Mouse (Mus musculus): ENCODE results near the gene Slco3a1.

Gene Slco3a1

GRCm38 (mm10) chr7:74340419-74340954, 214.1 kb downstream of the Slco3a1 start:
- DNase-seq, result no peak

- no peak for DNase-seq
These were observed 216.7 kb downstream of the Slco3a1 start for GRCm38 (mm10) chr7:74337677-74338420.

DNA sequence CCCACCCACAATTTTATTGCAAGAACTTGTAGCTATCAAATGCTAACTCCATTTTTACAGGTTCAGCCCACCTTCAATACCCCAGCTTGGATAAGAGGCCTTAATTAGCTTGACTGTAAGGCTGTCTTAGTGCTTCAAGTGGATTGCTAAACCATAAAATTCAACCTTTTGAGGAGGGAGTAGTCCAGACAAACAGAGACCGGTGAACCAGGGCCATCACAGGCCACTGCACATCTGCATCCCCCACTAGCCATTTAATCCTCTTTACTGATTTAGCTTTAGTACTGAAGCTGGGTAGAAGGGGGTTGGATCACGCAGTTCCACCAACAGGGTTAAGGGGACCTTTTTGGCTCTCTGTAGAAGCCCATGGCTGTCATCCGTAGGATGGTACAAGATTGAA, 222.3 kb downstream of the Slco3a1 start:
- DNase-seq, result no peak

- DNase-seq, result no peak
These were observed 223.5 kb downstream of the Slco3a1 start for GRCm38 (mm10) chr7:74330858-74331726.

- DNase-seq, result no peak
These were observed 224.3 kb downstream of the Slco3a1 start for GRCm38 (mm10) chr7:74330117-74330857.

GRCm38 (mm10) chr7:74329004-74329403, 225.6 kb downstream of the Slco3a1 start:
- DNase-seq, result no peak

- no peak for DNase-seq
These were observed 226.9 kb downstream of the Slco3a1 start for GRCm38 (mm10) chr7:74327716-74328115.

- DNase-seq, result no peak
These were observed 229.5 kb downstream of the Slco3a1 start for GRCm38 (mm10) chr7:74325052-74325451.

GRCm38 (mm10) chr7:74323683-74324082, 230.9 kb downstream of the Slco3a1 start:
- DNase-seq, result peak; percentile 63 to 81

DNA sequence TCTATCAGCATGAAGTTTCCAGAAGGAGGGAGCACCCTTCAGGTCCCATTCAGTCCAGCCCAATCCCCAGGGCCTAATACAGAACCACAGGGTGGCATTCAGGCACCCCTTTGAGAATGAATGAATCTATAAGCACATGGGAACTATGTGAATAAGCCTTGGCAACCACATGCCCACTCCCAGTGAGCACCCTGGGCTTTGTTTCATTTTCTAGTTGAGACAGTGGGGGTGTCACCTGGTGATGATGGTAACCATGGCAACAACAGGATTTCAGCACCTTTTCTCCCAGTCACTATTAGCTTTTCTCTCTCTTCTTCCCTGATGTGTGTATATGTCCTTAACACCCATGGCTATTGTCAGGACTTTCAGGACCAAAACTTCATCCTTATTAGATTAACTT, 231.4 kb downstream of the Slco3a1 start:
- no peak for DNase-seq

GRCm38 (mm10) chr7:74320635-74321034, 233.9 kb downstream of the Slco3a1 start:
- no peak for DNase-seq

- peak in 1 of 2 experiments; percentile 38 for DNase-seq
These were observed 238.6 kb downstream of the Slco3a1 start for GRCm38 (mm10) chr7:74315836-74316435.

DNA sequence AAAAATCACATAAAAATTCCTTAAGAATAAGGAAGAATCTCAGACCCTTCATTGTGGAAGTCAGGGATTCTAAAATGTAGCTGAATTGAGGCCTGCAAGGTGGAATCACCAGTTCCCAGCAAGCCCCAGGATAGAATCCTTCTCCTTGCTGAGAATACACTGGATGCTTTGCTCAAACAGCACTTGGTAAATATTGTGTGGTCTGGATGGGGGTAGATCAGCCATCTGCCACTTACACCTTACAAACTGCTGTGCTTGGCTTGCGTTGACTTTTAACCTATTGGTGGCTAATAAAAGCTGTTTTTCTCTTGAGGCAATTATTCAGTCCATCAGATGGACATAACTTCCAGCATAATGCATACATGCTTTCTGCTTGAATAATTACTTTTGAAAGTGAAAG, 240.3 kb downstream of the Slco3a1 start:
- DNase-seq, result no peak

DNA sequence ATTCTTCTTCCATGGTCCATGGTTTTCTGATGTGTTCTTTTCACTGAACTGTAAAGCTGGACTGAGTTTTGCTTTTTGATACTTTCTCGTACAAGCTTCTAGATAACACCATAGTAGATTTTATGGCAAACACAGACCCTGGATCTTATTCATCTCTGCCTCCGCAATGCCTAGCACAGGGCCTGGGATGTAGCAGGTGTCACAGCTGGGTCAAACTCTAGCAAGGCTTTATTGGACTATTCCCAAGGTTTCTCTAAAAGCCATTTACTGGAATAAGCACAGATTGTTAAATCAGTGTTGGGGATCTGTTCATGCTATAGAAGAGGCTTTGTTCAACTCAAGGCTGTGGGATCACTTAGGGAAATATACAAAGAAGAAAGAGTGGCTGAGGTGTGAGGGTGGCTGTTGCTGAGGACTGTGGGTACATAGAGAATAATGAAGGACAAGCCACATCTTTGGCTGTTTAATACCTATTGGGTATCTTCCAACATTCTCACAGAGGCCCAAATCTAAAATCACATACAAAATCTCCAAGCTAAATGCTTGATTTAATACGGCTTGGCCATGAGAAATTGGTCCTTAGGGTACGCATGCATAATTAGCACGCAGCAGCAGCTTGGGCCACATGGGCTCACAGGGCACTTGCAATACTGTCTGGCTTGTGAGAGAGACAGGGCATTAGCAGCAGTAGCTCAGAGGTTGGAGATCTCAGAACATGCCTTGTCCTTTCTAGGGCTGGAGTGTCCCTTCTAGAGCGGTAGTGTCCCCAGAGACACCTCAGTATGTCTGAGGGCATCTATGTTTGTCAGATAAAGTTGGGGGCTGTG, 241.1 kb downstream of the Slco3a1 start:
- DNase-seq, result no peak

- DNase-seq, result no peak
These were observed 243.0 kb downstream of the Slco3a1 start for GRCm38 (mm10) chr7:74311536-74311935.

- DNase-seq, result no peak
These were observed 250.8 kb downstream of the Slco3a1 start for GRCm38 (mm10) chr7:74303611-74304300.

- DNase-seq, result no peak
These were observed 251.5 kb downstream of the Slco3a1 start for GRCm38 (mm10) chr7:74303081-74303480.

DNA sequence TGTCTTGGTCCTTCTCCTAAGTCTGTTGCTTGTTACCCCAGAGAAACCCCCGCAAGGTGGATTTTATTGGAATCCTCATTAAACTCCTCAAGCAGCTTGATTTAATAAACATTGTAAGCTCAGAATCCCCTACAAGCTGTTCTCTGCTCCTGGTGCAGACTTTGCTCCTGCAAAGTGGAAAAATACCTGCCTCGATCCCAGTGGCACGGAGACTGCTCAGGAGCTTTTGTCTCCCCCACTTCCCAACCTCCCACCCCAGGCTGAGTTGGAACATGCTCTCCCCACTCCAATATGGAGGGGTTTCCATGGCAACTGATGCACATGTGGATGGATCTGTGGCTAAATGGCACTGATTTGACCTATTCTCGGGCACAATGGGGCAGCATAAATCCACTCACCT, 268.0 kb downstream of the Slco3a1 start:
- no peak for DNase-seq

GRCm38 (mm10) chr7:74280371-74280770, 274.2 kb downstream of the Slco3a1 start:
- DNase-seq, result no peak

DNA sequence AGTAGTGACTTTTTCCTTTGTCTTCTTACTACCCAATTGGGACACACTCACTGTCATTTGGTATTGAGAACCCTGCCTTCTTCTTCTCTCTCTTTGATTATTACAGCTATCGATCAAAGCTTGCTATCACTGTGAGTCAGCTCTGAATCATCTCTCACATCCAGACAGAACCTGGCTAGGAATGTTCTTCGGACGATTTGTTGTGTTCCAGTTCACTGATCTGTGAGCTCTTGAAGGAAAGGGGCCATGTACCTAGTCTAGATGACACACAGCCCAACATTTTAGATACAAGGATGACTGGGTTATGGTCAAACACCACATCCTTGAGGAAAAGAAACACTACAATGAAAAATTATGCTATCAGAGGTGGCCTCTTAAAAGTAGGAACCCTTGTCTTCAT, 275.2 kb downstream of the Slco3a1 start:
- no peak for DNase-seq

GRCm38 (mm10) chr7:74270089-74270394, 284.5 kb downstream of the Slco3a1 start:
- no peak for DNase-seq

Data from kidney, postnatal 25 days (tissue).